Mouse (Mus musculus): ENCODE results near the gene Spaca6.

DNA sequence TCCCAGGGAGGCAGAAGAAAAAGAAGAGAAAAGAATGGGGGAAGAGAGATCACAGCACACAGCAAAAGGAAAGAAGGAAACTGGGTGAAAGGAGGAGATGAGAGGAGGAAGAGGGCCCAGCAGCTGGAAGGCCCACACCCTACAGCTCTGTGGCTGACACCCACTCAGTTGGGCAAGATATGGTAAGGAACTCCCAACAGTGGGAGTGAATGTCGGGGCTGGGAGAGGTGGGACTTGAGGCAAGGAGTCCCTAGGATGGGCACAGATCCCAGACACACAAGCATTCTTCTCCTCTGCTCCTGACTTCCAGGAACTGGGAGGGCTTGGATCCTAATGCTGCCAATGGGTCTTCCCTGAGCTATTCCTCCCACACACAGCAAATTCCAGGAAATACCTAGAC lies 35.4 kb downstream of the Spaca6 start:
- no peak for TF ChIP-seq ZC3H11A (IDR thresholded peaks at IDR 0.05; ENCODE audit: borderline replicate concordance, low read depth, low read length)
- no peak for TF ChIP-seq MAFK (IDR thresholded peaks at IDR 0.05; ENCODE audit: insufficient read depth, low read depth, low read length)
